Mouse (Mus musculus): ENCODE measurements at regions not wholly inside any gene's neighbourhood (a gene's known extent, or its start where the extent isn't known, plus 50 kb on each side); places are given as distances from the start of the nearest gene placed in this dataset.
"Not testable (repeated sequence)": the region's sequence is repeated elsewhere in the genome, so short reads cannot be mapped to it uniquely, and the experiment has no call there.

DNA sequence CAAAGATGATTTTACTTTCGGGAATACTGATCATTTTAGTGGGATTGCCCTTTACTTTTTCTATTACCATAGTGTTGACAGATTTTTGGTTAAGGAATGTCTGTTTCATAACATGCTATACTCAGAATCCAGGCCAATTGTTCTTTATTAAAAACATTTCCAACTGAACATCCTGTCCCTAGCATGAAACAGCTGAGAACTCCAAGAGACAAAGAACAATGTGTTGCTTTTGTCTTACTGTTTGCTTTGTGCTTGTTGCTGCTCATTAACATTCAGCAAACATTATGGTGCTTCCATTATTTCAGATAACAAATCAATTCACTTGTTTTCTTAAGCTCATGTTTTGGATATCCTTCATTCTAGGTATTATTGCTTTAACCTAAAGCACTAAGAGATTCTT, 384.1 kb downstream of the Snca start:
- DNase-seq (ENCODE audit: low spot score): no peak

DNA sequence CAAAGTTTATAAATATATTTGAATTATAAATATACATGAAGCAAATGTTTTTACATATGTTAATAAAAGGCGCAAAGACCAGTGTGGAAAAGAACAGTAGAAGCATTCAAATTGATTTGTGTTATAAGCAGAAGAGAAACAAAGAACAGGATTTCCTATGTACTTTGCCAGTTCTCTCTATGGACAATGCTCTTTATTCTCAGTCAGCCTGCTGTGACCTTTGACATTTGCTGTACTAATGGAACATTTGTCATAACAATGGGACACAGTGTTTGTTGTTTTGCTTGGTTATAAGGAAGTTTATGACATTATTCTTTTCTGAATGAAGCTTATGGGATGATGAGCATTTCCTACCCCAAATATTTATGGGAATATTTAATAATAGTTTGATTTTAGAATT, 387.7 kb downstream of the Snca start:
- DNase-seq (ENCODE audit: low spot score): peak; percentile 10

DNA sequence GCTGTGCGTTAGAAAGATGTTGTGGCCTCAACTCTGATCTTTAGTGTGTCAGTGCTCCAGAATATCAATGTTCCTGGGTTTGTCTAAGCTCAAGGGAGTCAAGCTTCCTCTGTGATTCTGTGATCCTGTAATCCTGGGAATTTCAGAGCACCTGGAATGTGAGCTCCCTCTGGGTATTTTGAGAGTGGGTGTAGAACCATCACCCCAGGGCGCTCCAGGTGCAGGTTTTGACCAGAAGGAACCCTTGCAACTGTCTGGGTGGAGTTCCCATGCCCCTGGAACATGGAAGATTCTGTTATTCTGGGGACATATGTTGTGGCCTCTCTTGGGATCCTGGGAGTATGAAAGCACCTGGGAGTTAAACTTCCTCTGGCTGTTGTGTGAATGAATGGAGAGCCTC, 418.0 kb downstream of the Snca start:
- no peak for DNase-seq (ENCODE audit: low spot score)

DNA sequence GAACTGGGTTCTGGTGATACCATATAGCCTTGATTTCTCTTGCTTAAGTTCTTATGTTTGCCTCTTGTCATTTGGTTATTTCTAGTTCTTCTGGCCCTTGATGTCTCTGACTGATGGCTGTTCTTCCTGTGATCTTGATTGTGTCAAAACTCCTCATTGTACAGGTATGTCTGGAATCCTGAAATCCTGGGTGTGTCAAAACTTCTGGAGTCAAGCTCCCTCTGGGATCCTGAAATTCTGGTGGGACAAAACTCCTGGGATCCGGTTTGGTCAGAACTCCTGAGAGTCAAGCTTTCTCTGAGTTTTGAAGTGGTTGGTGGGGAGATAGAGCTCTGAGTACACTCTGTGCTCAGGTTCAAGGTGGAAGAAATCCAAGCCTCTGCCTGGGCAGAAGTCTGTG, 418.4 kb downstream of the Snca start:
- no peak for DNase-seq (ENCODE audit: low spot score)

DNA sequence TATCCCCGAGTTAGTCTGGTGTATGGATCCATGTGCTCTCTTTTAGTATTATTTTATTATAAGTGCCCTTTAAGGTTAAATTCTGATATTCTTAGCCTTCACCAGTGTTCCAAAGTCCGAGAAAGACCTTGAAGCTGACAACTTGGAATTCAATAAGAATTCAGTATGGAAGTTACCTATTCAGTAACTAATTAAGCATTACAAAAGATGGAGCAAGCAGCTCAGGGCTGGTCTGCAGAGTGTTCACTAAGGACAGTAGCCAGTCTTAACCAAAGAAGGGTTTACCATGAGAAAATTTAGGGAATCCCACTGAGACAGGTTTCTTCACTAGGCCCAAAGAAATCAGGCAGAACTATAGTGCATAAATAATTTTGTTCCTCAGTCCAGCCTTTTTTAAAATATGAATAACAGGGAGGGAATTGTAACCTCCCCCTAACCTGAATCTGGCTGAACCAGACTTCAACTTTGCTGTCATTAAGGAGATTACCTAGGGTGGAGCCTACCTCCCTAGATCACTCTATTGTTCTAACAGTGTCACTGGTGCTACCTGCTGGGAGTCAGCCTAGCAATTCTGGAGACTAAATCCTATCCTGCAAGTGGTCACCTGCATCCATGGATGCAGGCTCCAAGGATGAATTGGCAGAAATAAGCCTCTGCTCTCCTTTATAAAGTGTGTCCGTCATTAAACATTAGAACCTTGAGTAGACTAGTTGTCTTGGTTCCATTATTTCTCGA, 419.4 kb downstream of the Snca start:
- no peak for DNase-seq (ENCODE audit: low spot score)

DNA sequence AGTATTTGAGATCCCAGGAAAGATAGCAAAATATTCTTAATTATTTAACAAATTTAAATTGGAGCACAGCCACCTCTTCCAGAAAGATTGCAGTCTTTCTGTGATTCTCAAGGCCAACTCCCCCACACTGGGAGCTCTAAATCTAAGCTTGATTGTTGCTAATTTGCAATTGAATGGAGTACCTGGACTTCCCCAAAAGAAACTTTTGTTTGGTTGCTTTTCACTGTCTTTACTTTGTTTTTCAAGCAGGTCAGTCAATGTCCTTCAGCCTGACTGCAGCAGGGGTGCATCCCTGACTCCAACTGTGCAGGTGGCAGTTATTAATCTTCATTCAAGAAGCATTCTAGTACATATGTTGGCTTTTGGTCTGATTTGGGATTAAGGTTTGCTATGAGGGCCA, 420.6 kb downstream of the Snca start:
- DNase-seq (ENCODE audit: low spot score): peak; percentile 0

DNA sequence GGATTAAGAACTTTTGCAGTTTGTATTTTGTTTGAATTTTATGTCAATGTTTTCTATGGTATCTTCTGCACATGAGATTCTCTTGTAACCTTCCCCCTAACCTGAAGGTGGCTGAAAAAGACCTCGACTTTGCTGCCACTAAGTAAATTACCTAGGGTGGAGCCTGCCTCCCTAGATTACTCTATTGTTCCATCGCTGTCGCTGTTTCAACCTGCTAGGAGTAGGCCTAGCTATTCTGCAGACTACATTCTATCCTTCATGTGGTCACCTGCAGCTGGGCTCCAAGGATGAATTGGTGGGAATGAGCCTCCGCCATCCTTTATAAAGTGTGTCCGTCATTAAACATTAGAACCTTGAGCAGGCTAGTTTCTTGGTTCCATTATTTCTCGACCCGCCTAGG, 422.8 kb downstream of the Snca start:
- no peak for DNase-seq (ENCODE audit: low spot score)

DNA sequence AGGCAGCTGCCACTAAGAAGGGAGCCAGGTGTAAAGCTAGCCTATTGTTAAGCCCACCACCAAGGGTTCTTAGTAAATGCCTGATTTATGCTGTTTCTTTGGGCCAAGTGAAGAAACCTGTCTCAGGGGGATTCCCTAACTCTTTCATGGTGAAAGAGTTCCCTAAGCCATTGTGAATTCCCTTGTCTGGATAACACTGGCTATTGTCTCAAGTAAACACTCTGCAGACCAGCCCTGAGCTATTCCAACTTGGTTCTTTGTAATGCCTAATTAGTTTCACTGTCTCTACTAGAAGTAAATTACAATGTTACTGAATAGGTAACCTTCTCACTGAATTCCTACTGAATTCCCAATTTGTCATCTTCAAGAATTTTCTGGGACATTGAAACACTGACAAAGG, 465.7 kb downstream of the Snca start:
- not testable (repeated sequence) for DNase-seq (ENCODE audit: low spot score)

DNA sequence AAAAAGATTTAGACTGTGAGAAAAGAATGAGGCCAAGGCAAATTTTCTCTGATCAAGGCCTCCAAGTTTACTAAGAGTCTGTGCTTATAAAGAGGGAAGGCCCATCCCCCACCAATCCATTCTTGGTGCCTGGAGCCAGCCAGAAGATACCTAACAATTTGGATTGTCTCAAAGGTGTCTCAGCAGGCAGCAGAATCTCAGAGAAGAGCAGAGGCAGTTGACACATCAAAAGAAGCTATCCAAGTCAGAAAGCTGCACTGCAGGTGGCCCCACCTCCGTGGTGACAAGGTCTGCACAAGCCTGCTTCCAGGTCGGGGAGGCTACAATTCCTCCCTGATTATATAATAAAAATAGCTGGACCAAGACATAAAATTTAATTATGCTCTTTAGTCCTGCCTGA, 484.2 kb downstream of the Snca start:
- no peak for DNase-seq (ENCODE audit: low spot score)
